Mouse (Mus musculus) forebrain, embryonic 15.5 days (tissue): ENCODE data around the gene Mfsd4b5. TPM values are rescaled to one million over a fixed set of nuclear protein-coding genes. Genes with fewer than 3 reads are reported as not detected.
"Not testable (repeated sequence)": the region's sequence is repeated elsewhere in the genome, so short reads cannot be mapped to it uniquely, and the experiment has no call there.

Experiments
- ATAC-seq: fragments of 200-750 bp; cut with Nextera tagmentation; replicated peaks from 2 replicates; pipeline ENCODE4 v1.8.0; 2017; ENCODE audit warnings: mild to moderate bottlenecking, moderate TSS enrichment, moderate library complexity
- H3K27ac ChIP-seq: fragments of 300-500 bp; sonication (generic); replicated peaks from 2 replicates; pipeline ENCODE4 v1.5.1; 2015; ENCODE audit warnings: mild to moderate bottlenecking, inconsistent platforms
- H3K27me3 ChIP-seq: fragments of 300-500 bp; sonication (generic); 2 replicates; pipeline ENCODE4 v1.6.1; 2015; ENCODE audit warnings: inconsistent platforms
- H3K36me3 ChIP-seq: fragments of 300-500 bp; sonication (generic); 2 replicates; pipeline ENCODE4 v1.6.1; 2015; ENCODE audit warnings: mild to moderate bottlenecking, inconsistent platforms
- H3K4me1 ChIP-seq: fragments of 300-500 bp; sonication (generic); 2 replicates; pipeline ENCODE4 v1.6.1; 2015; ENCODE audit warnings: inconsistent platforms
- H3K4me2 ChIP-seq: fragments of 300-500 bp; sonication (generic); replicated peaks from 2 replicates; pipeline ENCODE4 v1.6.1; 2015; ENCODE audit warnings: mild to moderate bottlenecking, inconsistent platforms
- H3K4me3 ChIP-seq: fragments of 300-500 bp; sonication (generic); 2 replicates; pipeline ENCODE4 v1.5.1; 2015; ENCODE audit warnings: mild to moderate bottlenecking, inconsistent platforms
- H3K9ac ChIP-seq: fragments of 300-500 bp; sonication (generic); replicated peaks from 2 replicates; pipeline ENCODE4 v1.6.1; 2015; ENCODE audit warnings: mild to moderate bottlenecking, inconsistent platforms
- H3K9me3 ChIP-seq: fragments of 300-500 bp; sonication (generic); 2 replicates; pipeline ENCODE4 v1.6.1; 2016; ENCODE audit warnings: inconsistent platforms
- WGBS: fragments of 180-500 bp; shearing (Covaris S2); methylation state at CpG from one replicate; pipeline ENCODE4 v1.1.7; 2015; ENCODE audit warnings: mixed read lengths; 5-methylcytosine and 5-hydroxymethylcytosine counted together
- polyA plus RNA-seq: library from polyadenylated mRNA; unstranded; fragments of >200 nt; fragmentation: Nextera tagmentation; extraction: Ambion mirVana; gene quantifications from 2 replicates; pipeline ENCODE4 v1.2.1, GENCODE M21; 2015

The Mfsd4b5 gene
- polyA plus RNA-seq, 1 experiment from 2014 or later, result not detected

GRCm38 (mm10) chr10:39960441-39960822 is 26.0 kb downstream of the Mfsd4b5 start:
- Histone ChIP-seq H3K9me3 (no peaks in the 10 kb centered on the region), H3K27me3 (no peaks in the 10 kb centered on the region), H3K4me3 (peak overlapping the region; percentile 48), H3K4me1 (peaks cover 8% of the 10 kb centered on the region; the same call in 1 of the 2 replicates), H3K27ac (no peak overlapping the region), H3K9ac (no peak overlapping the region), H3K4me2 (peak overlapping the region; percentile 88), H3K36me3 (no peaks in the 10 kb centered on the region)
- peak; percentile 74 for ATAC-seq
- WGBS, result 42% methylated on average over 11 of the region's 11 CpGs

DNA sequence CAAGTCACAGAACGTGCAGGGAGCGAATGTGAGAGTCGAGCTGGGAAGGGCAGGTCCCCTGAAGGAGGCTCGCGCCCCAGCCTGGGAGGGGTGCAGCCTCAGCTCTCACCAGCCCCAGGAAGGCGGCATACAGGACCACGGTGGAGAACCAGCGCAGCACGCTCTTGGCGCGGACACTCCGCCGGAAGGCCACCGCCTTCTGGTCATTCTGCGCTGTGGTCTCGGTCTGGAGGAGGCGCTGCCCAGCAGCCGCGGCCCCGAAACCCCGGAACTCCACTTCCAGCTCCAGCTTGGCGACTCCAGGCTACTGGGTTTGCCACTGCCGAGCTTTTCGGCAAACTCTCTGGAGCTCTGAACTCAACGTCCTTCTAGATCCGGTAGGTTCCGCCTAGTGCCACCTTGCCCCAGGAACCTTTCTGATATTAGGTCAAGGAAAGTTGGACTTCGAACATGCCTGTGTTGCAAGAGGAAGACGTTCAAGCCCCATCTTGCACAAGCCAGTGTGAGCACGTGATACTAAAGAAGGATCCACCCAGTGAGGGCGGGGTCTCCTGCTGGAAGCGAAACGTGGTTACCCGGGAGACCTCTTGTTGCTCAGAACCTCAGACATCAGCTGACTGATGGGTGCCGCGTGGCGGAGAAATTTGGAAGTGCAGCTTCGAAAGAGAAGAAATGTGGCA is 26.5 kb downstream of the Mfsd4b5 start, which contains the start of gene Mfsd4b3:
Gene Mfsd4b3 (minus strand): TSS at position 393 of the 680 bp plus-strand sequence.
- Histone ChIP-seq H3K9ac (peak within 1 kb of the TSS; percentile 43), H3K4me3 (peak within 1 kb of the TSS; percentile 48), H3K27ac (no peak within 1 kb of the TSS), H3K27me3 (no peaks in the 10 kb centered on the region), H3K4me1 (peaks cover 8% of the 10 kb centered on the region; the same call in 1 of the 2 replicates), H3K4me2 (peak within 1 kb of the TSS; percentile 88), H3K9me3 (no peaks in the 10 kb centered on the region), H3K36me3 (no peaks in the 10 kb centered on the region)
- ATAC-seq, result peak; percentile 99
- under 1% methylated on average over 38 of the region's 38 CpGs for WGBS

DNA sequence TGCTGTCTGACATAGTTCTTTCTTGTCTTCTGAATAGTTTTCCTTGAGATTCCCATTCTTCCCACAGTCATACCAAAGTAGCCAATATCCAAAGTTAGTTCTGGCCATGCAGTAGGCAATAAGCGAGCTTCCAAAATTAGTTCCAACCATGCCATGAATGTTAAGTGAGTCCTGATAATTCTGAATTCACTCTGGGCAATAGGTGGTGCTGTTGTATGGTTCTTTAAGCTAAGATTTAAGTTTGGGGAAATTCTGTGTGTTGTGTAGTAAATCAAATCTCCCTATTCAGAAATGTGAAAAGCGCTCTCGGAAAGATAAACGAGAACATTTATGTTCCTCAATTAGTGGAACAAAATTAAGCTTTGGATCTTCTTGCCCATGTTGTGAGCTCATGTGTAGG is 28.2 kb downstream of the Mfsd4b5 start:
- H3K4me3 ChIP-seq, result no peak overlapping the region
- WGBS, result 66% methylated on average over 4 of the region's 4 CpGs
- H3K36me3 ChIP-seq, result no peaks in the 10 kb centered on the region
- H3K9me3 ChIP-seq, result no peaks in the 10 kb centered on the region
- H3K27ac ChIP-seq, result no peak overlapping the region
- ATAC-seq, result no peak
- peaks cover 8% of the 10 kb centered on the region; the same call in 1 of the 2 replicates for H3K4me1 ChIP-seq
- no peak overlapping the region for H3K9ac ChIP-seq
- no peak overlapping the region for H3K4me2 ChIP-seq
- H3K27me3 ChIP-seq, result no peaks in the 10 kb centered on the region

DNA sequence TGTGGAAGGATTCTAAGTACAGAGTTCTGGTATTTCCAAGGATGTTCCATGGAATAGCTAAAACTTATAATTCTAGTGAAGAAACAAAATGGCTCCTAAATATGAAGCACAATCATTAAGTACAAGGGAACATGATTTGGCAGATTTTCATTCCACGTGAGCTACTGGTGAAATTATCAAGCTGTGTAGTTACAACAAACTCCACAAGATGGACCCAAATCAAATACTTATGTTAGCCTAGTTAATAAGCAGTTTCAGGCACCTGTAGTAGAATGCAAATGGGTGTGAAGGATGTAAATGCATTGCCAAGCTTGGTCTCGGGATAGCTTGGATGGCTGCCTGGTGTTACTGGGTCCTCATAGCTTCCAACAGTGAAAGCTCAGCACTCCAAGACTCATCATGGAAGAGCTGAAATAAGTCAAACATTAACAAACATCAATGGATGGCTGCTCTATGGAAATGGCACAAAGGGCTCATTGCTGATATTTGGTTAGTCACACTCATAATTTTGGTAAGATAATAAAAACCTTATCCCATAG is 30.0 kb downstream of the Mfsd4b5 start:
- Histone ChIP-seq H3K9me3 (no peaks in the 10 kb centered on the region), H3K27ac (no peak overlapping the region), H3K27me3 (no peaks in the 10 kb centered on the region), H3K4me1 (peaks cover 8% of the 10 kb centered on the region; the same call in 1 of the 2 replicates), H3K4me3 (no peak overlapping the region), H3K9ac (no peak overlapping the region), H3K4me2 (no peak overlapping the region), H3K36me3 (no peaks in the 10 kb centered on the region)
- WGBS, result 48% methylated on average over 2 of the region's 2 CpGs
- ATAC-seq, result no peak

DNA sequence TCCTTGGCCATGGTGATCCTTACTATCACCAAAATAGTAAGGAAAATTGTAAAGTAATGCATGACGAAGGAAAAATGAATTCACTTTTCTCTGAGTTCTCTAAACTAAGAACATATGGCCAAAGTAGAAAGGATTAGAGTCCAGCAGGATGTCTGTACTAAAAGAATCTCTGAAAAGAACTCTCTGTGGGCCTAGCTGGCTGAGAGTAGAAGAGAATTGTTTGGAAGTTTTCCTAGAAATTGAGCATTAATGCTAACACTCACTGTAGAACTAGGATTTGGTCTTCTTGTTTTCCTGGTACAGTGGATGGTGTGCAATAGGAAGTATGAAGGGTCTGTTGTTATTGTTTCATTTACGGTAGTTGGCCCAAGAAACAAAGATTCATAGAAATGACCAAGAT is 31.3 kb downstream of the Mfsd4b5 start:
- H3K27ac ChIP-seq, result no peak overlapping the region
- no peaks in the 10 kb centered on the region for H3K9me3 ChIP-seq
- no peaks in the 10 kb centered on the region for H3K36me3 ChIP-seq
- H3K27me3 ChIP-seq, result no peaks in the 10 kb centered on the region
- ATAC-seq, result no peak
- 81% methylated on average over 2 of the region's 2 CpGs for WGBS
- H3K9ac ChIP-seq, result no peak overlapping the region
- H3K4me1 ChIP-seq, result 0 out of 2 replicates have a peak, but pooled peaks cover 5% of the 10 kb centered on the region
- no peak overlapping the region for H3K4me2 ChIP-seq
- no peak overlapping the region for H3K4me3 ChIP-seq

DNA sequence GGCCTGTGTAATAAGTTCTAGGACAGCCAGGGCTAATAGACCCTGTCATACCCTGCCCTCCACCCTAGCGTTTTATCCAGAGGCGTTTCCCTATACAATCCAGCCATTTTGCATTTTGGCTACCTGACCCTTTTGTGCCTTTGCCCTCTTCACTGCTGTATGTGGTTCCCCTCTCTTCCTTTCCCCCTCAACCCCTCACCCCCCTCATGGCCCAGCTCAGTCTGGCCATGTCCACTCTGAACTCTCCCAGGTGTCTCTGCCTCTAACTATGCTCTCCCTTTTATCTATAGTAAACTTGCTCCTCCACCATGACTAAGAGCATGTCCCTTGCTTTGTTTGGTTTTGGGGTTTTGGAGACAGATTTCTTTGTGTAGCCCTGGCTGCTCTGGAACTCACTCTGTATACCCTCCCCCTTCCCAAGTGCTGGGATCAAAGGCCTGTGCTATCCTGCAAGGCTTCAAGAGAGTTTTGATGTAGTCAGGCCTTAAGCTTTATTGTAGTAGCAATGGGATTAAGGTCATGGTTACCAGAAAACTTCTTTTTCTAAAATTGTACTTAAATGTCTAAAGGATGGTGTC is 37.0 kb downstream of the Mfsd4b5 start:
- no peak overlapping the region for H3K4me2 ChIP-seq
- no peak overlapping the region for H3K27ac ChIP-seq
- no peak overlapping the region for H3K4me3 ChIP-seq
- H3K9me3 ChIP-seq, result no peaks in the 10 kb centered on the region
- H3K27me3 ChIP-seq, result no peaks in the 10 kb centered on the region
- H3K36me3 ChIP-seq, result no peaks in the 10 kb centered on the region
- WGBS, result 85% methylated on average over 2 of the region's 2 CpGs
- no peaks in the 10 kb centered on the region for H3K4me1 ChIP-seq
- ATAC-seq, result no peak
- no peak overlapping the region for H3K9ac ChIP-seq

DNA sequence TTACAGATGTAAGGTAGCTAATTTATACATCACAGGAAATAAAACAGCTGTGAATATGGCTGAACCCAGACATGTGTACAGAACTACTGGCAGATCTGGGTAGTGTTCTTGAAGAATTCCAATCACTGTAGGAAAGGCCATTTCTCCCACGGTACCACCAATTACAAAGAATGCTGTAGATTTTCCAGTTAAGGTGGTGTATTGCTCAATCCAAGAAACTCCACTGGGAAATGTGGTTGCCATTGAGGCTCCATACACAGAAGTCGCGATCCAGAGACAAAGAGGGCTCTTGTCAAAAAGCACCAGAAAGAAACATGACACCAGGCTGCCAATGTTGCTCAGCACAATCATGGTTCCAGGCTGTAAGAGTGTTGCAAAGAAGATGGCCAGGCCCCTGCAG is 39.3 kb downstream of the Mfsd4b5 start:
- H3K27ac ChIP-seq, H3K4me3 ChIP-seq, H3K9me3 ChIP-seq, H3K9ac ChIP-seq, H3K4me1 ChIP-seq, ATAC-seq, H3K27me3 ChIP-seq, H3K4me2 ChIP-seq, H3K36me3 ChIP-seq: not testable (repeated sequence)
- WGBS, result 82% methylated on average over 3 of the region's 3 CpGs

DNA sequence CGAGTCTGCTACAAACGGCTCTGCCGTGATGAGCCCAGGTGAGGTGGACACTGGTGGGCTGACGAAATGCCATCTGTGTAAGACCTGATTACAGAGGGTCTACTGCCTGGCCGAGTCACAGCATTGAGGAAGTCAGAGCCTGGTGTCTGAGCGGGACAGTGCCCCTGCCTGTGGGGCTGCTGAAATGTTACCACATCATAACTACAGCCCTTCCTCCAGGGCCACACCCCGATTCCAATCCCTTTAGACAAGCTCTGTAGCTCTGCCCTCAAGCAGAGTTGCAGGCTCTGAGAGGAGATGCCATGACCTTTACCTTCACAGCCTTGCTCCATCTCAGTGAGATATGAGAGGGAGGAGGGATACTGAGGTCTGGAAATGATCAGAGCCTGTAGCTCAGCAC is 49.9 kb downstream of the Mfsd4b5 start:
- Histone ChIP-seq H3K27ac (no peak overlapping the region), H3K27me3 (no peaks in the 10 kb centered on the region), H3K9ac (no peak overlapping the region), H3K36me3 (no peaks in the 10 kb centered on the region), H3K9me3 (no peaks in the 10 kb centered on the region), H3K4me2 (no peak overlapping the region), H3K4me1 (no peaks in the 10 kb centered on the region), H3K4me3 (no peak overlapping the region)
- WGBS, result 83% methylated on average over 7 of the region's 7 CpGs
- no peak for ATAC-seq

- Histone ChIP-seq H3K9ac (peak within 1 kb of the TSS; percentile 35), H3K36me3 (no peaks in the 10 kb centered on the region), H3K4me1 (0 out of 2 replicates have a peak, but pooled peaks cover 5% of the 10 kb centered on the region), H3K27me3 (peaks cover 12% of the 10 kb centered on the region; the same call in 1 of the 2 replicates), H3K9me3 (no peaks in the 10 kb centered on the region), H3K4me2 (peak within 1 kb of the TSS; percentile 72), H3K4me3 (peak within 1 kb of the TSS; percentile 38), H3K27ac (no peak within 1 kb of the TSS)
- 2% methylated on average over 41 of the region's 41 CpGs for WGBS
- ATAC-seq, result peak; percentile 70; the same call in 1 of the 2 replicates
Observed at GRCm38 (mm10) chr10:39926616-39927139, 59.8 kb downstream of the Mfsd4b5 start, which contains the start of gene Mfsd4b2. Mfsd4b2 (minus strand) TSS chr10:39926923.

DNA sequence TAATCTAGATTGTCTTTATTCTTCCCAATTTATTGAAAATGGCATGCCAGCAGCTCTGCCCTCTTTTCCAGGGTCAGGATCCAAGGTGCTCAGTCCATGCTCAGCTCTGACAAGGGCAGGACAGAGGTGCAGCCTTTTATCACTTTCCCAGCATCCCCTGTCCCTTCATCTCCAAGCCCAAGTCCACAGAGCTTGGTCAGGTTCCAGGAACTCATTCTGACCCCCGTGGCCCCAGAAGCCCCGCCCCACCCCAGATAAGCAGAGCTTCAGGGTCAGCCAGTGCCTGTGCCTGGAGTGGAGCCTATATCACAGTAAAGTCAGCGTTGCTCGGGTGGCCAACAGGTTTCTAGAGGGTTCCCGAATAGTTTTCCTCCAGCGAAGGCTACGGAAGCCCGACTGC is 61.9 kb downstream of the Mfsd4b5 start:
- not testable (repeated sequence) for H3K4me3 ChIP-seq, H3K27ac ChIP-seq, H3K4me2 ChIP-seq, ATAC-seq, H3K36me3 ChIP-seq, H3K9ac ChIP-seq, H3K4me1 ChIP-seq, H3K9me3 ChIP-seq
- 72% methylated on average over 8 of the region's 8 CpGs for WGBS
- H3K27me3 ChIP-seq, result peaks cover 12% of the 10 kb centered on the region; the same call in 1 of the 2 replicates

DNA sequence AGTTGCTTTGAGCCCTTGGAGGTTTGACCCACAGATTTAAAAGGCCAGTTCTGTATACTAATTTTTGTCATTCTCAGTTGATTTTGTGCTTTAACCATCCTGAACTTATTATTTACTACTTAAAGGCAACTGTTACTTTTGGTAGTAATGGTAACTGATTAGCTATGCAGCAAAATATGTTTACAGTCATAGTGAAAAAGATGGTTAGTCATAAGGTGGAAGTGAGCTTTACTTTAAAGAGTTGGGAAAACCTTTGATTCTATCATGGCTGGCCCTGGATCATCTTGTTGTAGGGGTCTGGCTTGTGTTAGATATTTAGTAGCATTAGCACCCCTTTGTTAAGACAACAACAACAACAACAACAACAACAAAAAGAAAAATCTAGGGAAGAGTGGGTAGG is 73.8 kb downstream of the Mfsd4b5 start:
- Histone ChIP-seq H3K9ac (no peak overlapping the region), H3K27me3 (no peaks in the 10 kb centered on the region), H3K36me3 (no peaks in the 10 kb centered on the region), H3K27ac (no peak overlapping the region), H3K4me1 (no peaks in the 10 kb centered on the region), H3K4me3 (no peak overlapping the region), H3K9me3 (no peaks in the 10 kb centered on the region), H3K4me2 (no peak overlapping the region)
- no peak for ATAC-seq

- ATAC-seq, result no peak
- Histone ChIP-seq H3K9me3 (no peaks in the 10 kb centered on the region), H3K4me2 (no peak overlapping the region), H3K27ac (no peak overlapping the region), H3K4me1 (no peaks in the 10 kb centered on the region), H3K4me3 (no peak overlapping the region), H3K9ac (no peak overlapping the region), H3K36me3 (no peaks in the 10 kb centered on the region), H3K27me3 (no peaks in the 10 kb centered on the region)
- 72% methylated on average over 13 of the region's 13 CpGs for WGBS
Observed at GRCm38 (mm10) chr10:39908768-39909441, 77.5 kb downstream of the Mfsd4b5 start.
